Mouse (Mus musculus) lung, postnatal 25 days (tissue): ENCODE results near the gene Cers1.

Experiments used
- DNase-seq: peaks from one replicate; pipeline ENCODE4 v3.0.0; 2022; ENCODE audit warnings: low spot score

The Cers1 gene

DNA sequence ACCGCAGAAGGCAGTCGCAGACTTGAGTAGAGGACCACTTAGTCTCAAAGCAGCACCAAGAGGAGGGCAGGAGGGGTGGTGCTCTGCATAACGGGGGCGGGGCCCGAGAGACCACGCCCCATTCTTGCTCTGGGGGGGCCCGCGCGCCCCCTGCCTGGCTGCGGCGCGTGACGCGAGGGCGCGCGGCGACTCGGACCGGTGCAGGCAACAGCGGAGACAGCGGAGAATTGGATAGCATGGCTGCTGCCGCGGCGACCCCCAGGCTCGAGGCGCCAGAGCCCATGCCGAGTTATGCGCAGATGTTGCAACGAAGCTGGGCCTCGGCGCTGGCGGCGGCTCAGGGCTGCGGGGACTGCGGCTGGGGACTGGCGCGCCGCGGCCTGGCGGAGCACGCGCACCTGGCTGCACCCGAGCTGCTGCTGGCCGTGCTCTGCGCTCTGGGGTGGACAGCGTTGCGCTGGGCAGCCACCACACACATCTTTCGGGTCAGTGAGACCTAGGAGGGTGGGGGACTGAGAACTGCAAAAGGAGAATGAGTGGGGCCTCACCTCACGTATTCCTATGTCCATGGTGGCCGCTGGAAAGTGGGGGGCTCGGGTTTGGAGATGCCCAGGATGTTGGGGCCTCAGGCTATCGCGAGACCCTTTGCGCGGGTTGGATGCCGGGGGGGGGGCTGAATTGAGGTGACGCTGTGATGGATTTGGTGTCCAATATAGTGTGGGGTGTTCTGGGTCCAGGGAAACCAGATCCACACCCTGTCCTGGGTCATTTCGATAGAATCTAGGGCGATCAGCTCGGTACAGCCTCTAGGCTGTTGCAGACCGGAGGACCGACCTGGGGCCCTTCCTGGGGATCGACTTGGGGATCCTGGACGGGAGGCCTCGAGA is at the start of gene Cers1:
TSS of gene Cers1 (plus strand) at position 152 of the 887 bp plus-strand sequence.
- peak; percentile 30 for DNase-seq

DNA sequence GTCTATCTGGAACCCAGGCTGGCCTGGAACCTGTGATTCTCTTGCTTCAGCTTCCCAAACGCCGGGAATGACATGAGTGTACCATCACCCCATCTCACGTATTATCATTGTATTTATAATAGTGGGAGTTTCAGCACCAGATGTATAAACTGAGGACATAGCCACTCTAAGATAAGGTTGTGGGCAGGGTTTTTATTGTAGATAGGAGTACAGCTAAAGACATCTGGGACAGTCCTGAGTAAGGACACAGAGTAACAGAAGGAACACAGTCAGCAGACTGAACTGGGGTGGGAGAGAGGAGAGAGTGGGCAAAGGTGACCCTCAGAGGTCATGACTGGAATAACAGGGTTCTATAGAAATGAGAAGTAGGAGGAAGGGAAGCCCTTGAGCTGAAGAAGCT is 47.9 kb upstream of the Cers1 start:
- DNase-seq: no peak

DNA sequence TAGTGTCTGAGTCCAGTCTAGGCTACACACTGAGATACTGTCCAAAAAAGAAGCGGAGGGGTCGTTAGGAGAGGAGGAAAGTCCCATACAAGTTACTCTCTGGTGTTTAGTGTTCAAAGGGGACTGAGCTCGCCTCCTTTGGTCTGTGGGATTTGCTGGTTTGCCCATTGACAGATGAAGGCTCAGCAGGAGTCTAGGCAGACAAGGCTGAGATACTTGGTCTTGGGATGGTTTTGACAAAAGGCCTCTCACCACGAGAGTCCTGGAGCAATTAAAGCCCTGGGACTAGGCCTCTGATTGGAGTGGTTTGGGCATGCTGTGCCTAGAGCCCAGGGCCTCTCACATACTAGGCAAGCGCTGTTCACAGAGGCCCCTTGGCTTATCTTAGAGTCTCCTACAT is 47.3 kb upstream of the Cers1 start:
- DNase-seq: no peak

DNA sequence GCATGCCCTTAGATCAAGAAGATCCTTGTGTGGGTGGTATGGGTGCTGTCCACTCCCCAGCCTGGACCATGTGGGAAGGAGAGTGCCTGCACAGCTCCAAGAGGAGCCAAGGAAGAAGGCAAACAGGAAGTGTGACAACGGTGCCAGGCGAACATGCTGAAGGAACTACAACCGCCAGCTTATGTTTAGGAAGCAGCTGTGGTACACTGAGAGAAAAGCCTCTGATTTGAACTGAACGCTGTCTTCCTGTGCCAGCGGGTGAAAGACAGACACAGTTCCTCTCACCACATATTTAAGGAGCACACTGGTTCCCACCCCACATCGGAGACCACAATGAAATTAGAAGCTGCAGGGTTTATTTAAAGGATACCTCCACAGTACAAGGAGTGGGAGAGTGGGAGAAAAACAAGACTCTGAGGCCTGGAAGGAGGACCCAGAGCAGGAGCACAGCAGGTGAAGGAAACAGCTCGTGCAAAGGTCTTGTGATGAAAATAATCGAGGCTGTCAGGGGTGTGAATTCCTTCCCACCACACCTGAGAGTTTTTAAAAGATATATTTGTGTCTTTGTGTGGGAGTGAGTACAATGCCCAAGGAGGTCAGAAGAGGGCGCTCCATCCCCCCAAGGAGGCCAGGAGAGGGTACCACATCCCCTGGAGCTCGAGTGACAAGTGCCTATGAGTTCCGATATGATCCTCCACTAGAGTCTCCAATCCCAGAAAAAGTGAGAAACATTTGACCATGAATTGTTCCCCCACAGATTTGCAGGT is 46.6 kb upstream of the Cers1 start:
- DNase-seq: peak; percentile 46

DNA sequence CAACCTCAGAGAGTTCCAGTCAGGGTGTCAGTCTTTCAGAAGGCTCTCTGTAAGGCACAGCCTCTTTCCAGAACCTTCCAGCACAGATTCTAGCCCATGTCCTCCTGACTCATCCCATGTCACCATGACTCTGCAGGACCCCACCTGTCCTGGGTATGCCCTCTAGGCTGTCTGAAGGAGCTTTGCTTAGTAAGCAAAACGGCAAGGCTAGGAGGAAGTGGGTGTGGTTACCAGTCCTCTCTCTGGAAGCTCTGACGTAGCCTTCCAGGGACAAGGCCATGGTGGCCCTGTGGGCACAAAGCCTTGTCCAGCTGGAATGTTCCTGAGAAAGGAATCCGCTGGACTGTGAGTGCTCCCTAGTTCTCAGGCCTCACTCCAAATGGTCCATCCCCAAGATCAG is 42.6 kb upstream of the Cers1 start:
- DNase-seq: peak; percentile 60

DNA sequence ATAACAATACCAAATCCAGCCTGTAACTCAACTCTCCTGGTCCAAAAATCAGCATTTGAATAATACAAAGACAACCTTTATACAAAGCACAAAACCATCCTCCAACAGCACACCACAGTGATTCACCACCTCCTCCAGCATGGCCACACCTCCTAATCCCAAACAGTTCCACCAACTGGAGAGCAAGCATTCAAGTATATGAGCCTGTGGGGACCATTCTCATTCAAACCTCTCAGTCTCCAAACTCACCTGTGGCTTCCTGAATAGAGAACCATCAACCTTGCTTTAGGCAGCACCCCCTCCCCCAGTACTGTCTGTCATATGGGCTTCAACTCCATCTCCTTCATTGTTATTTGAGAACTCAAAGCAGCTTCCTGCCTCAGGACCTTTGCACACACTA is 41.2 kb upstream of the Cers1 start:
- no peak for DNase-seq

DNA sequence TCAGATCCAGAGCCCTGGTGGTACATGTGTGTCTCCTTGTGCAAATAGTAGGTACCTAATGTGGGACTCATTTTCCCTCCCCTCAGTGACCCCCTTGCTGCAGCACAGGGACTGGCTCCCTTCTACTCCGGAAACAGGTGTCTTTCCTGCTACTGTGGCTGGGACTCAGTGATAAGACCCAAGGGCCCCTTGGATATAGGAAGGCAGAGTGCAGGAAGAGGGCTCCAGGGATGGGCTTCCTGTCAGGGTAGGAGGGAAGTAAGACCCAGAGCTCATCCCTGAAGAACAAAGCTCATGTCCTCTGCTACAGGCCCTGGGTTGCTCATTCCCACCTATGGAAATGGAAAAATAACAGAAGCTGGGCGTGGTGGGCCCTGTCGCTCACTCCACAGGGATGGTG is 39.1 kb upstream of the Cers1 start:
- DNase-seq: peak; percentile 72

DNA sequence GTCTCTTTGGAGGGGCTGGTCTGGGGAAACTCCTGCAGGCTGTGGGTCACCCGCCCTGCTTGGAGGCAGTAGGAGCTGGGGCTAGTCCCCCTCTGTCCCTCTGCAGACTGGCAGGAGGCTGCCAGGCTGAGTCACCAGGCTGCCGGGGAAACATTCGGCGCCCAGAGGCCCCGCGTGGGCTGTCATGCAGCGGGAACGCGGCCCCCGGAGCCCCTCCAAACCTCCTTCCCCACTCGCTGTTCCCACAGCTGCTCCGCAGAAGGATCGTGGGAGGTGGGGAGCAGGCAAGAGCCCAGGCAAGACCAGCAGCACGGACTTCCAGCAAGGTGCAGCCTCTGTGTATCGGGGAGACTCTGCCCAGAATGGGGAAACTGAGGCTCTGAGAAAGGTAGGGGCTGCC is 37.4 kb upstream of the Cers1 start:
- DNase-seq: no peak

DNA sequence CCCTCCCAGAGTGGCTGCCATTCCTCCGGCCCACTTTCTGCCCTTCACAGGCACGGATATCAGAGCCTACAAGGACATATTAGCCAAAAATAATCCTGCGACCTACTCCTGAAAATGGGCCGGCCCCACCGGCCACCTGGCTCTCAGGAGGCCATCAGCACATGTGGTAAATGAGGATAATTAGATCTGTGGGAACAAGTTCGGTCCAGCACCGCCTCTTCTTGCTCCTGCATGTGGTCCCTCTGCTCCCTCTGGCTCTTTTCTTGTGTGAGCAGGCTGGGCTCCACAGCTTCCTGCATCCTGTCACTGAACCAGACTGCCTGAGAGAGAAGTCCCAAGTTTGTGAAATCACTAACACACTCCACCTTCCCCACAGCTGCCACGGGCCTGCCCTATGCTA is 36.3 kb upstream of the Cers1 start:
- DNase-seq: no peak

DNA sequence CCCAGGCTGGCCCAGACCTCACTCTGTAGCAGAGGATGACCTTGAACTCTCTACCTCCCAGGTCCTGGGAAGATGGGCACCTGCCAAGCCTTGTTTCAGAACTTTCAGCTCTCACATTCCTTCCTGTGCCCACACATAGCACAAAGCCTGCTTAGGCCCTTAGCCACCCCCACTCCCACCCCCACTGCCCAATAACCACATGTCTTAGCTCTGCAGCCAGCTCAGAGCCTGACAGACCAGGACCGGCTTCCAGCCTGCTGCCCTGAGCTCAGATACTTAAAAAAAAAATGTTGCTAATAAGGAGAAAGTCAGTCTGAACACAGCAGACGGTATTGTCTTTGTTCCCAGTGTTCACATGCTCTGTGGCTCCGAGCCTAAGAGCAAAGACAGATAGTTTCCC is 34.6 kb upstream of the Cers1 start:
- no peak for DNase-seq

DNA sequence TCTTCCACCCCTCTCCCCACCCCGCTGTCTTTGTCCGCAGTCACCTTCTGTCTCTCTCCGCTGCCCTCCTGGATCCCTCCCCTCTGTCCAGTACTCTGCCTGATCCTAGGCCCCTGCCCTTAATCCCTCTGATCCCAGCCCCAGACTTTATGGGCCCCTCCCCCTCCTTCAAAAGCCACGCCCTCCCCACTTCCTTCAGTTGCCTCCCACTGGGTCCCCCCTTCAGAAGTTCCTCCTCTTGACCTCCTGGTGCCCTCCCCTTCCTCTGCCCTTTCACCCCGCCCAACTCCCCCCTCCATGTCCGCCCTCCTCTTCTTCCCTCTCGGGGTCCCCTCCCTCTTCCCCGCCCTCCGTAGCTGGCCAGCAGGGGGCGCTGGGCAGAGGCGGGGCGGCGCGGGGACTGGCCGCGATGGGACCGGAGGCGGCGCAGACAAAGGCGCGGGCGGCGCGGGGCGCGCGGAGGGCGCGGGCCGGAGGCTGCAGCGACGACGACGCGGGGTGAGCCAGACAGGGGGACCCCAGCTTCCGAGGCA is 32.9 kb upstream of the Cers1 start, which contains the start of gene Homer3:
TSS of gene Homer3 (plus strand) at position 225 of the 533 bp plus-strand sequence.
- peak; percentile 95 for DNase-seq

DNA sequence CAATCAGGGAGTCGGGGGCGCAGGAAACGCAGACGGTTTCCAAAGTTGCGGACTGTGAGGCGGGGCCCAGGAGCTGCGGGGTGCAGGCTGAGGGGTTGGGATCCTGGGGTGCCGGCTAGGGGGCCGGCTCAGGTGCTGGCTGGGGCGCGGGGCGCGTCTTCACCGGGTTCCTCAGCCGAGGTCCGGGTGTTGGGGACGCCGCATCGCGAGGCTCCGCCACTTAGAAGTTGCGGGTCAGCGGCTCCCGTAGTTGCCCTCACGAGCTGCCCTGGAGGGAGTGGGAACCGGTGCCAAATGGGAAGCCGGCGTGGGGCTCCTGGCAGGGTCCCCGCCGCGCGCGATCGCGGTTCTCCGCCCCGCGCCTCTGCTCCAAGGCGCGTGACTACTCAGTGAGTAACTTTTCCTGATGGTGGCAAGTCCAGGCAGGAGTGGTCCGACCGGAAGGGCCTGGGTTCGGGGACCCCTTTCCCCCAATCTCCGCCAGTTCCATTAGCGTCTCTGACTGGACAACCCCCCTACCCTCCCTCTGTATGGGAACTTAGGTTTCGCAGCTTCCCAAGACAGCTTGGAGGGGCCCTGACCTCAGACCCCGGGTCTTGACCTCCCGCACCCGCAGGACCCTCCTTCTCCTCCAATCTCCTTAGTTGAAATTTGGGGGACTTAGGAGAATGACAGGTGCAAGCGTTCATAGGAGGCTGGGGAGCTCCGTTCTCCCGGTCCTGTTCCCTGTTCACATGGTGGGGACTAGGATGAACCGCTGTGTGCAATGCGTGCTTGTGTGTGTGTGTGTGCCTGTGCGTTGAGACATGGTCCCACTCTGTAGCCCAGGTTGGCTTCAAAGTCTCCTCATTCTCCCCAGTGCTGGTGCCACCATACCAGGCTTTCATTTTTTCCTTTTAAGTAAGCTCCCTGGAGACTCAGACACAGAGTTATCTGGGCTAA is 32.2 kb upstream of the Cers1 start:
- DNase-seq: no peak

DNA sequence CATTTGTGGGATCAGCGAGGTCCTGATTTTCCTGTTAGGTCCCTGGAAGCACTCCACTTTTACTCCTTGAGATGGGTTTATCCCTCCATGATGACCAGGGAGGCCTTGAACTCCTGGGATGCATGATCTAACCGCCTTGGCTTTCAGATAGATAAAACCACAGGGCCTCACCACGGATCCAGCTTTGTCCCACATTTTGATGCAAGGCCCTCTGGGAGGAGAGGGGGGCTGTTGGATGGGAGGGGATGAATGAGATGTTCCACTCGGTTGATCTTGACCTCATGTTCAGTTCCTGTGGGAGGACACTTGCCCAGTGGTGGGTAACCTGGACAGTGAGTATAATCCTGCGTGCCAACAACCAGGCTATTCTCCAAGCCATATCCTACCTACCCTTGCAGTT is 31.2 kb upstream of the Cers1 start:
- DNase-seq: no peak

DNA sequence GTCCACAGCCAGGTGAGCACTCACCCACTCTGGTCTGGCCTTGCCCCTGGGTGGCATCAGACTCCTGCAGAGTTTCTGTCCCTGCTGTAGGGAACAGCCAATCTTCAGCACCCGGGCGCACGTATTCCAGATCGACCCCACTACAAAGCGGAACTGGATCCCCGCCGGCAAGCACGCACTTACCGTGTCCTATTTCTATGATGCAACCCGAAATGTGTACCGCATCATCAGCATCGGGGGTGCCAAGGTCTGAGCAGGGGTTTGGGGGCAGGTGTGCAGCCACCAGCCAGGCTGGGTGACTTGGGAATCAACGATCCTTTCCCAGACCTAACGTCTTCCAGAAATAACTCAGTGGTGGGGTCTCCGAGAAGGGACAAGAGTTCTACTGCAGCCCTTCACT is 30.3 kb upstream of the Cers1 start:
- no peak for DNase-seq

DNA sequence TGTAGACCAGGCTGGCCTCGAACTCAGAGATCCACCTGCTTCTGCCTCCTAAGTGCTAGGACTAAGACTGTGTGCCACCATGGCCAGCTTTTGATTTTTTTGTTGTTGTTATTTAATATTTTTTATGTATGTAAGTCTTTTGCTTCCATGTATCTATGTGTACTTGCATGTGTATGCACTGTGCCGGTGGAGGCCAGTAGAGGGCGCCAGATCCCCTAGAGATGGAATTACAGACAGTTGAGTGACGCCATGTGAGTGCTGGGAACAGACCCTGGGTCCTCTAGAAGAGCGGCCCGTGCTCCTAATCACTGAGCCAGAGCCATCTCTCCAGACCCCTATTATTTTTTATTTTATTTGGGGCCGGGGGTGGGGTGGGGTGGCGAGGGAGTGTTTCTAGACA is 28.8 kb upstream of the Cers1 start:
- DNase-seq: no peak

DNA sequence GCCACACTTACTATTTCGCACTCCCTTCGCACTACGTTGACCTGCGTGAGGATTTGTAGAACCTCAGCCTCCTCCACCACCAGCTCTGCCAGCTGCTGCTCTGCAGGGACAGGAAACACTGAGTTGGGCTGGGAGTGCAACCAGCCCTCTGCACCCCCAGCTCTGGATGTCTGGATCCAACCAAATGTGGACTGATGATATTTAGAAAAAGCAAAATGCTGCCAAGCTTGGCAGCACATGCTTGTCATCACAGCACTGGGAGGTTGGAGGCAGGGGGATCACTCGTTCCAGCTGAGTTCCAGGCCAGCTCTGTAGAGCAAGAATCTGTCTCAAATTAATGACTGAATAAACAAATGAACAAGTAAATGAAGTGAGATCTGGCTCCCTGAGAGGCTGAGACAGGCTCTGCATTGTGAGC is 21.6 kb upstream of the Cers1 start:
- peak; percentile 51 for DNase-seq

DNA sequence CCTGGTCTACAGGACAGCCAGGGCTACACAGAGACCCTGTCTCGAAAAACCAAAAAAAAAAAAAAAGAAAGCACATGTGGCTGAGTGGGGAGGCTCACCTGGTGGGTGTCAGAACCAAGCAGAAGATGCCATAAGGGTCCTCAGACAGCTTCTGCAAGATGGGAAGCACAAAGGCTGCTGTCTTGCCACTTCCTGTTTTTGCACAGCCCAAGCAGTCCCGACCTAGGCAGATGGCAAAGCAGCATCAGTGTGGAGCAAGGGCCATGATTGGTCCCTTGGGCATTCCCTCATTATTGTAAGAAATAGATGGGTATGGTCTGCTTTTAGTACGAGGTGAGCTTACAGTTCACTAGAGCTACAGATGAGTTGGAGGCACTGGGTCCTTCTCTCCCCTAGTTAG is 14.7 kb upstream of the Cers1 start:
- DNase-seq: no peak

DNA sequence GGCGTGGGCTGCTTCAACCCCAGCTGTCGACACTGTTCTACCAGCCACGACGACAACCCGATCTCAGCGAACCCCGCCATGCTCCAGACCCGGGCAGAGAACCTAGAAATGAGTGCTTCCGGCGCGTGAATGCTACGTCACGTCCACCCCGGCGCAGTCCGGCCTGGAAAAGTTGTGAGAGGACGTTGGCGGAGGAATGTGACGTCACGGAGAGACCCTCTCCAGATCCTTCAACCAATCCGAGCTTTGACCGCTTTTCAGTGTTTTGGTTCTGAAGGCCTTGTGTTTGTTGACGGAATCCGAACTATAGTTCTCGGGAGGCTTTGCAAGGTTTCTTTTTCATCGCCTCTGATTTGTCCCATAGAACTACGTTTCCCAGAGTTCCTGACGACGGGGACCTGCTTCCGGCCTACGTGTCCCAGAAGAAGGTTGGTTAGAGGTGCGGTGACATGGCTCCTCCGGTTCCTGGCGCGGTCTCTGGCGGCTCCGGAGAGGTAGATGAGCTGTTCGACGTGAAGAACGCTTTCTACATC is 13.2 kb upstream of the Cers1 start, which contains the start of the genes Ddx49 and Cope:
TSS of gene Ddx49 (minus strand) at position 132 of the 533 bp plus-strand sequence.
TSS of gene Cope (plus strand) at position 161 of the 533 bp plus-strand sequence.
- peak; percentile 95 for DNase-seq

DNA sequence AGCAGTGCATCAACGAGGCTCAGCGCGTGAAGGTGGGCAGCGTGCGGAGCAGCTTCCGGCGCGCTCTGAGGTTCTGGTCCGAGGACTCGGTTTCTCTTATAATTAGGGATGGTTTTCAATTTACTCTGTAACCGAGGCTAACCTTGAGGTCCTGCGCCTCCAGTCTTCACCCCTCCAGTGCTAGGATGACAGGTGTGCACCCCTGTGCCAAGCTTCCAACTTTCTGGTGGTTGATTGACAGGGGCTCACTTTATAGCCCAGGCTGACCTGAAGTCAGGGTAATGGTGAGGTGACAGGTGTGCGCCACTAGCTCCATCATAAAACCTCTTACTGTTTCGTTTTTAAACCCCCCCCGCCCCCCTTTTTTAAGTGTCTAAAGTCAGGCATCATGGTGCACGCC is 12.7 kb upstream of the Cers1 start:
- no peak for DNase-seq

DNA sequence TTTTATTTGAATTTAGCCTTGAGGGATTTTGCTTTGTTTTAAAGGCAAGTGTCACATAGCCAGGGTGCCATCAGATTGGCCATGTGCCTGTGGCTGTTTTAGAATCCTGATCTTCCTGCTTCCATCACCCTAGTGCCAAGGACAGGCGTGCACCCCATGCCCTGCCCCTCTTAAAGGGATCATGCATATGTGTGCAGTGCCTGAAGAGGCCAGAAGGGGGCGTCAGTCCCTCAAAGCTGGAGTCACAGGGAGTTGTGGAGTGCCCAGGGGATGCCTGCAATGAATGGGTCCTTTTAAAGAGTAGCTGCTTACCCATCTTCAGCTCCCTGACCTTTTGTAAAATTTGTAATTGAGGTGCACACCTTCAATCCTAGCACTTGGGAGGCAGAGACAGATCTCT is 6.3 kb upstream of the Cers1 start:
- DNase-seq: no peak

DNA sequence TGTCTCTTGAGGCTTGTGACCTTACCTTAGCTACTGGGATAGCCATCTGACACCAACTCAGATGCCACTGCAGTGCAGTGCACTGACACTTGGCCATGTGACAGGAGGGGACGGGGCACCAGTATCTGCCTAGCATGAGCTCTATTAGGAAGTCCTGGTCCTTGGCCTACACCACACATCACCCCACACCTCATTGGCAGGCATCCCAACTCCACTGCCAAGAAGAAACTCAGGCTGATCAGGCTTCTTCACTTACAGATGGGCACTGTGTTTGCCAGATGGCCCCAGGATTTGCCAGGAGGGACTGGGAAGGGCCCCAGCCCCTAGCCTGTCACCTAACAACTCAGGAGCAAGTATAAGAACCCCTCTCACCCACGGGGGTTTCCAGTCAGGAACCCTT is 2.2 kb upstream of the Cers1 start:
- DNase-seq: no peak
